8 mouse cellular contexts compared by ENCODE assay signal in genomic region chr1:155029195-155029879, GRCm38 (mm10).
DNase-seq lines count a peak whose midpoint lies in the region; ATAC-seq lines count a peak whose summit lies in the region.

No protein-coding gene starts in this region.

- ATAC-seq in heart, embryonic 16.5 days (replicated peaks; ENCODE audit: extremely low read depth, insufficient read depth, low FRiP score): no peak
- peak; percentile 22 for ATAC-seq in CD4-positive, CD25-positive, alpha-beta regulatory T cell, adult 4 months
- ATAC-seq in liver, embryonic 13.5 days (ENCODE audit: low read depth): peak; percentile 39
- ATAC-seq in erythroid progenitor cell, adult 5-6 weeks (replicated peaks; ENCODE audit: low FRiP score, poor library complexity, severe bottlenecking): no peak
- no peak for ATAC-seq in forebrain, embryonic 16.5 days

- peak overlapping the region; percentile 50 for H3K4me2 ChIP-seq in heart, embryonic 16.5 days (ENCODE audit: low read depth, low read length)
- peak overlapping the region; percentile 66 for H3K4me2 ChIP-seq in liver, embryonic 13.5 days
- no peak overlapping the region for H3K4me2 ChIP-seq in forebrain, embryonic 16.5 days (ENCODE audit: low read length)

- no peak overlapping the region for H3K27ac ChIP-seq in heart, embryonic 16.5 days (ENCODE audit: low read length)
- H3K27ac ChIP-seq in liver, embryonic 13.5 days: peak overlapping the region; percentile 67; the same call in 1 of the 2 replicates
- no peak overlapping the region for H3K27ac ChIP-seq in forebrain, embryonic 16.5 days (ENCODE audit: low read length)

- H3K27me3 ChIP-seq in heart, embryonic 16.5 days (ENCODE audit: control insufficient read depth, insufficient read depth, low read length): no peaks in the 10 kb centered on the region
- 0 out of 2 replicates have a peak, but pooled peaks cover 2% of the 10 kb centered on the region for H3K27me3 ChIP-seq in liver, embryonic 13.5 days
- no peaks in the 10 kb centered on the region for H3K27me3 ChIP-seq in forebrain, embryonic 16.5 days (replicated peaks; ENCODE audit: control insufficient read depth, insufficient read depth, low read length)

- H3K36me3 ChIP-seq in heart, embryonic 16.5 days (ENCODE audit: control insufficient read depth, insufficient read depth): no peaks in the 10 kb centered on the region
- H3K36me3 ChIP-seq in liver, embryonic 13.5 days: no peaks in the 10 kb centered on the region
- H3K36me3 ChIP-seq in forebrain, embryonic 16.5 days (ENCODE audit: control insufficient read depth, insufficient read depth): no peaks in the 10 kb centered on the region

- peaks cover 23% of the 10 kb centered on the region for H3K4me1 ChIP-seq in heart, embryonic 16.5 days (ENCODE audit: control insufficient read depth, insufficient read depth, low read length)
- peaks cover 57% of the 10 kb centered on the region for H3K4me1 ChIP-seq in liver, embryonic 13.5 days (replicated peaks)
- peaks cover 3% of the 10 kb centered on the region; the same call in 1 of the 2 replicates for H3K4me1 ChIP-seq in forebrain, embryonic 16.5 days (replicated peaks; ENCODE audit: control insufficient read depth, insufficient read depth, low read length)

- H3K4me3 ChIP-seq in heart, embryonic 16.5 days (ENCODE audit: low read length): peak overlapping the region; percentile 13; the same call in 1 of the 2 replicates
- peak overlapping the region; percentile 34 for H3K4me3 ChIP-seq in liver, embryonic 13.5 days (replicated peaks)
- H3K4me3 ChIP-seq in forebrain, embryonic 16.5 days (replicated peaks; ENCODE audit: low read length): no peak overlapping the region

- intact Hi-C loops in heart, postnatal 36 days (cut with DNase I): no loop called here

- no peak for DNase-seq in heart, postnatal 36 days
- peak; percentile 51 to 67 for DNase-seq in frontal cortex, postnatal 25 days (ENCODE audit: low spot score in 2 of 2)
- no peak for DNase-seq in liver, embryonic 13.5 days
- peak; percentile 80 for DNase-seq in thymus, postnatal 4 days

- peak overlapping the region; percentile 42; the same call in 1 of the 2 replicates for H3K9ac ChIP-seq in heart, embryonic 16.5 days (ENCODE audit: low read length)
- peak overlapping the region; percentile 57 for H3K9ac ChIP-seq in liver, embryonic 13.5 days
- no peak overlapping the region for H3K9ac ChIP-seq in forebrain, embryonic 16.5 days (replicated peaks; ENCODE audit: low read depth, low read length)

- WGBS in heart, embryonic 16.5 days: 60% methylated on average over 17 of the region's 17 CpGs
- 25% methylated on average over 17 of the region's 17 CpGs for WGBS in liver, embryonic 13.5 days (ENCODE audit: insufficient replicate concordance)
- 67% methylated on average over 17 of the region's 17 CpGs for WGBS in forebrain, embryonic 16.5 days

- H3K9me3 ChIP-seq in heart, embryonic 16.5 days (replicated peaks; ENCODE audit: control insufficient read depth, low read length): 0 out of 2 replicates have a peak, but pooled peaks cover 3% of the 10 kb centered on the region
- H3K9me3 ChIP-seq in liver, embryonic 13.5 days (replicated peaks): no peaks in the 10 kb centered on the region
- no peaks in the 10 kb centered on the region for H3K9me3 ChIP-seq in forebrain, embryonic 16.5 days (ENCODE audit: control insufficient read depth, low read length)

Comparison
In these comparisons a context has a peak if more than half of its experiments do, and no peak if none do; other contexts are left out.
1. ATAC-seq: peak in CD4-positive, CD25-positive, alpha-beta regulatory T cell, adult 4 months (single experiment) and liver, embryonic 13.5 days (single experiment); none in heart, embryonic 16.5 days (single experiment), erythroid progenitor cell, adult 5-6 weeks (single experiment) and forebrain, embryonic 16.5 days (single experiment).
2. DNase-seq: peak in frontal cortex, postnatal 25 days (2 of 2) and thymus, postnatal 4 days (single experiment); none in heart, postnatal 36 days (0 of 2) and liver, embryonic 13.5 days (single experiment).